Mouse (Mus musculus): ENCODE results near the gene Chka. TPM values are rescaled to one million over a fixed set of nuclear protein-coding genes. Genes with fewer than 3 reads are reported as not detected.

Gene Chka
- polyA plus RNA-seq, 1 experiment = 35.5 TPM

DNA sequence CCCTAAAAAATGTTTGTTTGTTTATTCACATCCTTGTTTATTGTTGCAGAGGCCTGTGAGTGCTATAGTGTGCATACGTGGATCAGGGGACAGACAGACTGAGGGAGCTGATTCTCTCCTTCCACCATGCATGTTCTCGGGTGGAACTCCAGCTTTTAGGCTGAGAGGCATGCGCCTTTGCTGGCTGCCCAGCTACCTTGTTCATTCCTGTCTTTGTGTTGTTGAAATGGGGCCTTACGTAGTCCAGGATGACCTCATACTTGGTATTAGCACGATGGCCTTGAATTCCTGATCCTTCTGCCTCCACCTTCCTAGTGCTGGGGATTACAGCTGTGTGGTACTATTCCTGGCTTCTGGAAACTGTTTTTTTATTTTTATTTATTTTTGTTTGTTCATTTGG, 3.9 kb upstream of the Chka start:
- TF ChIP-seq POLR2A (IDR thresholded peaks at IDR 0.05; ENCODE audit: insufficient read length, low read depth) = no peak
- TF ChIP-seq CEBPB (IDR thresholded peaks at IDR 0.05; ENCODE audit: insufficient read depth, poor library complexity, severe bottlenecking) = no peak
- no peak for TF ChIP-seq MAX (IDR thresholded peaks at IDR 0.05; ENCODE audit: low read depth)
- TF ChIP-seq POLR2AphosphoS2 (IDR thresholded peaks at IDR 0.05; ENCODE audit: insufficient read length, low read depth) = no peak
- no peak for TF ChIP-seq TCF3 (IDR thresholded peaks at IDR 0.05; ENCODE audit: insufficient read length, low read depth)
- TF ChIP-seq TCF12 (IDR thresholded peaks at IDR 0.05; ENCODE audit: insufficient read depth, poor library complexity, severe bottlenecking) = no peak
- no peak for TF ChIP-seq MYOG (IDR thresholded peaks at IDR 0.05; ENCODE audit: control insufficient read depth in 1 of 3, insufficient read depth in 1 of 3, insufficient read length in 2 of 3, low read depth in 2 of 3)
- no peak for TF ChIP-seq USF1 (IDR thresholded peaks at IDR 0.05; ENCODE audit: low read depth)
- TF ChIP-seq E2F4 (IDR thresholded peaks at IDR 0.05; ENCODE audit: insufficient read depth) = no peak
- no peak for TF ChIP-seq MYOD1 (IDR thresholded peaks at IDR 0.05; ENCODE audit: control insufficient read depth in 1 of 3, insufficient read length in 2 of 3, low read depth in 2 of 3)
- no peak for TF ChIP-seq REST (IDR thresholded peaks at IDR 0.05; ENCODE audit: insufficient read depth, insufficient read length)
- no peak for TF ChIP-seq SRF (IDR thresholded peaks at IDR 0.05; ENCODE audit: control insufficient read depth, insufficient read length, low read depth)
- H3K4me3 ChIP-seq = no peak overlapping the region
- H3K27me3 ChIP-seq (ENCODE audit: control insufficient read depth, insufficient read depth, insufficient read length) = no peaks in the 10 kb centered on the region
- no peak overlapping the region for H3K4me2 ChIP-seq (ENCODE audit: low read depth)
- no peaks in the 10 kb centered on the region for H3K36me3 ChIP-seq (ENCODE audit: control insufficient read depth, insufficient read depth)
- peaks cover 4% of the 10 kb centered on the region for H3K79me2 ChIP-seq (ENCODE audit: control insufficient read depth, insufficient read depth)
- H3ac ChIP-seq (ENCODE audit: control insufficient read depth, insufficient read length) = no peak overlapping the region

DNA sequence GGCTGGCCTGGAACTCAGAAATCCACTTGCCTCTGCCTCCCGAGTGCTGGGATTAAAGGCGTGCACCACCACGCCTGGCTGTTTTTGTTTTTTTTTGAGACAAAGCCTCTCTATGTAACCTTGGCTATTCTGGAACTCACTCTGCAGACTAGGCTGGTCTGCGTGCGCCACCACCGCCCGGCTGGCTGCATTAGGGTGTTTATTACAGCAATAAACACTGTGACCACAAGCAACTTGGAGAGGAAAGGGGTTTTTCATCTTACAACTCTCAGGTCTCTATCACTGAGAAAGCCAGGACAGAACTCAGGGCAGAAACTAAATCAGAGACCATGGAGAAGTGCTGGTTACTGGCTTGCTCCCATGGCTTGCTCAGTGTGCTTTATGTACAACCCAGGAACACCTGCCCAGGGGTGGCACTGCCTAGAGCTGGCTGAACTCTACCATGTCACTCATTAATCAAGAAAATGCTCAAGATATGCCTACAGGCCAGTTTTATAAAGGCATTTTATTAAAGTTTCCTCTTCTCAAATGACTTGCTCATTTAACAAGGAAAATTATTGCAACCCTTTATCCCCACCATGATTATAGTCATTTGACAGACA, 3.3 kb upstream of the Chka start:
- Histone ChIP-seq H3K4me2 (ENCODE audit: low read depth) (no peak overlapping the region), H3K36me3 (ENCODE audit: control insufficient read depth, insufficient read depth) (no peaks in the 10 kb centered on the region), H3K27me3 (ENCODE audit: control insufficient read depth, insufficient read depth, insufficient read length) (no peaks in the 10 kb centered on the region), H3ac (ENCODE audit: control insufficient read depth, insufficient read length) (no peak overlapping the region), H3K79me2 (ENCODE audit: control insufficient read depth, insufficient read depth) (peaks cover 10% of the 10 kb centered on the region), H3K4me3 (no peak overlapping the region)
- TF ChIP-seq MYOD1 (IDR thresholded peaks at IDR 0.05; ENCODE audit: control insufficient read depth in 1 of 3, insufficient read length in 2 of 3, low read depth in 2 of 3) = no peak
- no peak for TF ChIP-seq MAX (IDR thresholded peaks at IDR 0.05; ENCODE audit: low read depth)
- TF ChIP-seq CEBPB (IDR thresholded peaks at IDR 0.05; ENCODE audit: insufficient read depth, poor library complexity, severe bottlenecking) = no peak
- TF ChIP-seq USF1 (IDR thresholded peaks at IDR 0.05; ENCODE audit: low read depth) = no peak
- no peak for TF ChIP-seq TCF12 (IDR thresholded peaks at IDR 0.05; ENCODE audit: insufficient read depth, poor library complexity, severe bottlenecking)
- no peak for TF ChIP-seq E2F4 (IDR thresholded peaks at IDR 0.05; ENCODE audit: insufficient read depth)
- no peak for TF ChIP-seq POLR2A (IDR thresholded peaks at IDR 0.05; ENCODE audit: insufficient read length, low read depth)
- TF ChIP-seq REST (IDR thresholded peaks at IDR 0.05; ENCODE audit: insufficient read depth, insufficient read length) = no peak
- TF ChIP-seq MYOG (IDR thresholded peaks at IDR 0.05; ENCODE audit: control insufficient read depth in 1 of 3, insufficient read depth in 1 of 3, insufficient read length in 2 of 3, low read depth in 2 of 3) = no peak
- no peak for TF ChIP-seq TCF3 (IDR thresholded peaks at IDR 0.05; ENCODE audit: insufficient read length, low read depth)
- no peak for TF ChIP-seq POLR2AphosphoS2 (IDR thresholded peaks at IDR 0.05; ENCODE audit: insufficient read length, low read depth)
- no peak for TF ChIP-seq SRF (IDR thresholded peaks at IDR 0.05; ENCODE audit: control insufficient read depth, insufficient read length, low read depth)

DNA sequence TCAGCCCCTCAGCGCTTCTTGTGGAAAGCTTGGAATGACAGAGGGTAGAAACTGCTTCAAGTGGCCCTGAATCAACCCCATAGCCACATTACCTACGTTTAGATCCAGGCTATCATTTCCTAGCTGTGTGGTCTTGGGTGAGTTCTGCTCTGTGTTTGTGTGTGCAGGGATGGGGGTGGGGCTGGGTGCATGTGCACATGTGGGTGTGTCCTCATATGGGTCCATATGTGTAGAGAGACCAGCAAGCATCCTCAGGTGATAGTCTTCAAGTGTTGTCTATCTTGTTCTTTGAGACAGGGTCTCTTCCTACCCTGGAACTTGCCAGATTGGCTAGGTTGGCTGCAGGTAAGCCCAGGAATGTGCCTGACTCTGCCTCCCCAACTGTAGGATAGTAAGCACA, 2.3 kb upstream of the Chka start:
- no peak overlapping the region for H3K4me3 ChIP-seq
- no peak overlapping the region for H3K4me2 ChIP-seq (ENCODE audit: low read depth)
- peaks cover 20% of the 10 kb centered on the region for H3K79me2 ChIP-seq (ENCODE audit: control insufficient read depth, insufficient read depth)
- no peaks in the 10 kb centered on the region for H3K36me3 ChIP-seq (ENCODE audit: control insufficient read depth, insufficient read depth)
- no peak overlapping the region for H3ac ChIP-seq (ENCODE audit: control insufficient read depth, insufficient read length)
- TF ChIP-seq SRF (IDR thresholded peaks at IDR 0.05; ENCODE audit: control insufficient read depth, insufficient read length, low read depth) (no peak), MYOG (IDR thresholded peaks at IDR 0.05; ENCODE audit: control insufficient read depth in 1 of 3, insufficient read depth in 1 of 3, insufficient read length in 2 of 3, low read depth in 2 of 3) (no peak), MAX (IDR thresholded peaks at IDR 0.05; ENCODE audit: low read depth) (no peak), USF1 (IDR thresholded peaks at IDR 0.05; ENCODE audit: low read depth) (no peak), REST (IDR thresholded peaks at IDR 0.05; ENCODE audit: insufficient read depth, insufficient read length) (no peak), TCF12 (IDR thresholded peaks at IDR 0.05; ENCODE audit: insufficient read depth, poor library complexity, severe bottlenecking) (no peak), TCF3 (IDR thresholded peaks at IDR 0.05; ENCODE audit: insufficient read length, low read depth) (no peak), POLR2A (IDR thresholded peaks at IDR 0.05; ENCODE audit: insufficient read length, low read depth) (no peak), E2F4 (IDR thresholded peaks at IDR 0.05; ENCODE audit: insufficient read depth) (no peak)
- no peaks in the 10 kb centered on the region for H3K27me3 ChIP-seq (ENCODE audit: control insufficient read depth, insufficient read depth, insufficient read length)

GRCm38 (mm10) chr19:3850076-3850475, 1.5 kb upstream of the Chka start:
- no peak overlapping the region for H3ac ChIP-seq (ENCODE audit: control insufficient read depth, insufficient read length)
- no peak overlapping the region for H3K4me2 ChIP-seq (ENCODE audit: low read depth)
- TF ChIP-seq MYOG (IDR thresholded peaks at IDR 0.05; ENCODE audit: control insufficient read depth in 1 of 3, insufficient read depth in 1 of 3, insufficient read length in 2 of 3, low read depth in 2 of 3) (no peak), TCF3 (IDR thresholded peaks at IDR 0.05; ENCODE audit: insufficient read length, low read depth) (no peak), MYOD1 (IDR thresholded peaks at IDR 0.05; ENCODE audit: control insufficient read depth in 1 of 3, insufficient read length in 2 of 3, low read depth in 2 of 3) (no peak), POLR2A (IDR thresholded peaks at IDR 0.05; ENCODE audit: insufficient read length, low read depth) (no peak), REST (IDR thresholded peaks at IDR 0.05; ENCODE audit: insufficient read depth, insufficient read length) (no peak), MAX (IDR thresholded peaks at IDR 0.05; ENCODE audit: low read depth) (no peak), E2F4 (IDR thresholded peaks at IDR 0.05; ENCODE audit: insufficient read depth) (no peak), USF1 (IDR thresholded peaks at IDR 0.05; ENCODE audit: low read depth) (no peak), TCF12 (IDR thresholded peaks at IDR 0.05; ENCODE audit: insufficient read depth, poor library complexity, severe bottlenecking) (no peak)
- H3K27me3 ChIP-seq (ENCODE audit: control insufficient read depth, insufficient read depth, insufficient read length) = no peaks in the 10 kb centered on the region
- H3K4me3 ChIP-seq = no peak overlapping the region
- no peaks in the 10 kb centered on the region for H3K36me3 ChIP-seq (ENCODE audit: control insufficient read depth, insufficient read depth)
- H3K79me2 ChIP-seq (ENCODE audit: control insufficient read depth, insufficient read depth) = peaks cover 28% of the 10 kb centered on the region
